Mouse (Mus musculus): ENCODE data around the gene Bcap29. TPM values are rescaled to one million over a fixed set of nuclear protein-coding genes. Genes with fewer than 3 reads are reported as not detected.

Gene Bcap29
- polyA plus RNA-seq, 1 experiment, result 7.1 TPM

GRCm38 (mm10) chr12:31592011-31592410, 42.4 kb downstream of the Bcap29 start:
- Histone ChIP-seq H3ac (ENCODE audit: control insufficient read depth, insufficient read length, low read depth) (no peak overlapping the region), H3K4me3 (ENCODE audit: insufficient read depth, poor library complexity, severe bottlenecking) (no peak overlapping the region), H3K27me3 (ENCODE audit: control insufficient read depth, insufficient read depth, insufficient read length) (no peaks in the 10 kb centered on the region), H3K79me2 (ENCODE audit: control insufficient read depth, insufficient read depth) (no peaks in the 10 kb centered on the region), H3K36me3 (ENCODE audit: control insufficient read depth, insufficient read depth) (peaks cover 16% of the 10 kb centered on the region), H3K79me3 (ENCODE audit: low read depth) (no peaks in the 10 kb centered on the region)
- TF ChIP-seq CTCF (IDR thresholded peaks at IDR 0.05; ENCODE audit: control insufficient read depth, insufficient read depth, insufficient read length) (no peak), FOSL1 (IDR thresholded peaks at IDR 0.05; ENCODE audit: insufficient read depth, low read length, poor library complexity, severe bottlenecking) (no peak), CEBPB (IDR thresholded peaks at IDR 0.05; ENCODE audit: low read depth) (no peak), USF1 (IDR thresholded peaks at IDR 0.05; ENCODE audit: low read depth) (no peak), MYOG (IDR thresholded peaks at IDR 0.05; ENCODE audit: control insufficient read depth, extremely low read depth, insufficient read length) (no peak), MAX (IDR thresholded peaks at IDR 0.05) (no peak), MYOD1 (IDR thresholded peaks at IDR 0.05; ENCODE audit: control insufficient read depth, insufficient read length, low read depth) (no peak)

GRCm38 (mm10) chr12:31583726-31584125, 50.7 kb downstream of the Bcap29 start:
- Histone ChIP-seq H3K36me3 (ENCODE audit: control insufficient read depth, insufficient read depth) (no peaks in the 10 kb centered on the region), H3K79me2 (ENCODE audit: control insufficient read depth, insufficient read depth) (no peaks in the 10 kb centered on the region), H3K4me3 (ENCODE audit: insufficient read depth, poor library complexity, severe bottlenecking) (no peak overlapping the region), H3K79me3 (ENCODE audit: low read depth) (no peaks in the 10 kb centered on the region), H3K27me3 (ENCODE audit: control insufficient read depth, insufficient read depth, insufficient read length) (no peaks in the 10 kb centered on the region), H3ac (ENCODE audit: control insufficient read depth, insufficient read length, low read depth) (no peak overlapping the region)
- no peak for TF ChIP-seq MAX (IDR thresholded peaks at IDR 0.05)
- no peak for TF ChIP-seq FOSL1 (IDR thresholded peaks at IDR 0.05; ENCODE audit: insufficient read depth, low read length, poor library complexity, severe bottlenecking)
- no peak for TF ChIP-seq MYOD1 (IDR thresholded peaks at IDR 0.05; ENCODE audit: control insufficient read depth, insufficient read length, low read depth)
- TF ChIP-seq CEBPB (IDR thresholded peaks at IDR 0.05; ENCODE audit: low read depth), result no peak
- no peak for TF ChIP-seq USF1 (IDR thresholded peaks at IDR 0.05; ENCODE audit: low read depth)
- no peak for TF ChIP-seq CTCF (IDR thresholded peaks at IDR 0.05; ENCODE audit: control insufficient read depth, insufficient read depth, insufficient read length)
- TF ChIP-seq MYOG (IDR thresholded peaks at IDR 0.05; ENCODE audit: control insufficient read depth, extremely low read depth, insufficient read length), result no peak

- no peaks in the 10 kb centered on the region for H3K79me2 ChIP-seq (ENCODE audit: control insufficient read depth, insufficient read depth)
- H3ac ChIP-seq (ENCODE audit: control insufficient read depth, insufficient read length, low read depth), result no peak overlapping the region
- TF ChIP-seq FOSL1 (IDR thresholded peaks at IDR 0.05; ENCODE audit: insufficient read depth, low read length, poor library complexity, severe bottlenecking) (no peak), MAX (IDR thresholded peaks at IDR 0.05) (no peak), CTCF (IDR thresholded peaks at IDR 0.05; ENCODE audit: control insufficient read depth, insufficient read depth, insufficient read length) (no peak), USF1 (IDR thresholded peaks at IDR 0.05; ENCODE audit: low read depth) (no peak), MYOG (IDR thresholded peaks at IDR 0.05; ENCODE audit: control insufficient read depth, extremely low read depth, insufficient read length) (no peak), CEBPB (IDR thresholded peaks at IDR 0.05; ENCODE audit: low read depth) (no peak), MYOD1 (IDR thresholded peaks at IDR 0.05; ENCODE audit: control insufficient read depth, insufficient read length, low read depth) (no peak)
- H3K27me3 ChIP-seq (ENCODE audit: control insufficient read depth, insufficient read depth, insufficient read length), result no peaks in the 10 kb centered on the region
- H3K4me3 ChIP-seq (ENCODE audit: insufficient read depth, poor library complexity, severe bottlenecking), result no peak overlapping the region
- no peaks in the 10 kb centered on the region for H3K36me3 ChIP-seq (ENCODE audit: control insufficient read depth, insufficient read depth)
- H3K79me3 ChIP-seq (ENCODE audit: low read depth), result no peaks in the 10 kb centered on the region
Measured at GRCm38 (mm10) chr12:31582081-31582480, 52.4 kb downstream of the Bcap29 start.

GRCm38 (mm10) chr12:31581319-31581810, 53.1 kb downstream of the Bcap29 start:
- TF ChIP-seq CEBPB (IDR thresholded peaks at IDR 0.05; ENCODE audit: low read depth), result no peak
- TF ChIP-seq CTCF (IDR thresholded peaks at IDR 0.05; ENCODE audit: control insufficient read depth, insufficient read depth, insufficient read length), result no peak
- TF ChIP-seq USF1 (IDR thresholded peaks at IDR 0.05; ENCODE audit: low read depth), result no peak
- no peak for TF ChIP-seq FOSL1 (IDR thresholded peaks at IDR 0.05; ENCODE audit: insufficient read depth, low read length, poor library complexity, severe bottlenecking)
- TF ChIP-seq MYOD1 (IDR thresholded peaks at IDR 0.05; ENCODE audit: control insufficient read depth, insufficient read length, low read depth), result no peak
- TF ChIP-seq MYOG (IDR thresholded peaks at IDR 0.05; ENCODE audit: control insufficient read depth, extremely low read depth, insufficient read length), result no peak
- no peak for TF ChIP-seq MAX (IDR thresholded peaks at IDR 0.05)
- no peak overlapping the region for H3K4me3 ChIP-seq (ENCODE audit: insufficient read depth, poor library complexity, severe bottlenecking)
- no peaks in the 10 kb centered on the region for H3K79me2 ChIP-seq (ENCODE audit: control insufficient read depth, insufficient read depth)

GRCm38 (mm10) chr12:31580634-31581318, 53.7 kb downstream of the Bcap29 start:
- no peaks in the 10 kb centered on the region for H3K79me2 ChIP-seq (ENCODE audit: control insufficient read depth, insufficient read depth)

More at GRCm38 (mm10) chr12:31581319-31581810, 53.1 kb downstream of the Bcap29 start:
- Histone ChIP-seq H3K36me3 (ENCODE audit: control insufficient read depth, insufficient read depth) (no peaks in the 10 kb centered on the region), H3ac (ENCODE audit: control insufficient read depth, insufficient read length, low read depth) (no peak overlapping the region), H3K79me3 (ENCODE audit: low read depth) (no peaks in the 10 kb centered on the region), H3K27me3 (ENCODE audit: control insufficient read depth, insufficient read depth, insufficient read length) (no peaks in the 10 kb centered on the region)

More at GRCm38 (mm10) chr12:31580634-31581318, 53.7 kb downstream of the Bcap29 start:
- H3ac ChIP-seq (ENCODE audit: control insufficient read depth, insufficient read length, low read depth), result no peak overlapping the region
- TF ChIP-seq MYOD1 (IDR thresholded peaks at IDR 0.05; ENCODE audit: control insufficient read depth, insufficient read length, low read depth) (no peak), MAX (IDR thresholded peaks at IDR 0.05) (no peak), FOSL1 (IDR thresholded peaks at IDR 0.05; ENCODE audit: insufficient read depth, low read length, poor library complexity, severe bottlenecking) (no peak), CEBPB (IDR thresholded peaks at IDR 0.05; ENCODE audit: low read depth) (no peak), MYOG (IDR thresholded peaks at IDR 0.05; ENCODE audit: control insufficient read depth, extremely low read depth, insufficient read length) (no peak), CTCF (IDR thresholded peaks at IDR 0.05; ENCODE audit: control insufficient read depth, insufficient read depth, insufficient read length) (no peak), USF1 (IDR thresholded peaks at IDR 0.05; ENCODE audit: low read depth) (no peak)
- H3K4me3 ChIP-seq (ENCODE audit: insufficient read depth, poor library complexity, severe bottlenecking), result no peak overlapping the region
- H3K79me3 ChIP-seq (ENCODE audit: low read depth), result no peaks in the 10 kb centered on the region
- H3K27me3 ChIP-seq (ENCODE audit: control insufficient read depth, insufficient read depth, insufficient read length), result no peaks in the 10 kb centered on the region
- no peaks in the 10 kb centered on the region for H3K36me3 ChIP-seq (ENCODE audit: control insufficient read depth, insufficient read depth)

Data from C2C12 (cell line).